Mouse (Mus musculus): Measurements from ENCODE around the gene Tmc1. TPM values are rescaled to one million over a fixed set of nuclear protein-coding genes. Genes with fewer than 3 reads are reported as not detected.

Tmc1 gene
- total RNA-seq, 2 experiments from 2014 or later: 0.23 to 0.62 TPM

DNA sequence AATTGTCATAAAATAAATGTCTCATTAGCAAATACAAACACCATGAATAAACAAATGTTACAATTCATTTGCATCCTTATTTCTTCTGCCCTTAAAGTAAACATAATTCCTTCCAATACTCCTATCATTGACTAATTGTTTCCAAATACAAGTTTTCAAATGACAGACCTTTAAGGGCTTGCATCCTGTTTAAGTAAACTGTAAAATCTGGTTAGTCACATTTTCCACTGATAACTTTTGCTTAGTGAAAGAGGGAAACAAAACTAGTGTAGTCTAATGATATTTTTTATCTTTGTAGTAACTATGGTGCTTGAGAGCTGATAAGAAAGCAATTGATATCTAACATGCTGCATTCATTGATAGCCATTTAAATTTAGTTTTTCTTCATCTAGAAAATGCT, 154.5 kb downstream of the Tmc1 start:
- no peak for DNase-seq (ENCODE audit: low spot score in 2 of 2)

DNA sequence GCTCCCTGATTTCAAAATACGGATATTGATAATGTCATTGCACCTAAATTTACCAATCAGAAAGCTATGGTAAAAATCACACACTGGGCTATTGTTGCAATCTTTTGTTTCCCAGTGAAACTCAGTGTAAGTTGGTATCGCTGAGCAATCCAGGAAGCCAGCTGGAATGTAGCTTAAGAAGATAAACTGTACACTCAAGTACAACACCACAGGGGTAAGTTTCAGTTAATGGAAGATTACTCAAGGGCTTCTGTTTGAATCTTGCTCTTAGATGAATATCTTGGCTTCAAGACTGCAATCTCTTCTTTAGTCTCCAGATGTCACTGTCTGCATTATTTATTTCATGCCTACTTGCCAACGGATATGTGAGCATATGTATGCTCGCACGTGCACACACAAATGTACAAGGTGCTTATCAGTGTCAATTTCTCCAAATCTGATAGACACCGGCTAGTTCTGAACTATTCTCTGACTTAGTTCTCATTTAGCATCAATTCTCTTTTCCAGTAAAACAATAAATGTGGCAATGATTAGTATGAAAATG, 156.4 kb downstream of the Tmc1 start:
- no peak for DNase-seq (ENCODE audit: low spot score in 2 of 2)

DNA sequence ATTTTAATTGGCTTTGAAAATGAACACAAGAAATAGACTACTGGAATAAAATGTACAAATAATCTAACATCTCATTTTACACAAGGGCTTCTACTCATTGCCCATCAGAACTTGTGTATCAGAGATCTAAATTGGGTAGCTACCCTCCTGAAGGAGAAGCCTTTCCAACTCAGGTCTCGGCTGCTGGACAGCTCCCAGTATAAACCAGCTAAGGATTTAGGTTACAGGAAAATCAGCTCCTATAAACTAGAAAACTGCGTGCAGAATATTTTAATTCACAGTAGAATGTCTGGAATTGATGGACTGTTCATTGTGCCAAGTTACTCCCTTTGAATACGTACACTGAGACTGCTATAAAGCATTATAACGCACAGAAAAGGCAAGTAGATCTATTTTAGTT, 158.0 kb downstream of the Tmc1 start:
- DNase-seq (ENCODE audit: low spot score in 2 of 2): no peak

DNA sequence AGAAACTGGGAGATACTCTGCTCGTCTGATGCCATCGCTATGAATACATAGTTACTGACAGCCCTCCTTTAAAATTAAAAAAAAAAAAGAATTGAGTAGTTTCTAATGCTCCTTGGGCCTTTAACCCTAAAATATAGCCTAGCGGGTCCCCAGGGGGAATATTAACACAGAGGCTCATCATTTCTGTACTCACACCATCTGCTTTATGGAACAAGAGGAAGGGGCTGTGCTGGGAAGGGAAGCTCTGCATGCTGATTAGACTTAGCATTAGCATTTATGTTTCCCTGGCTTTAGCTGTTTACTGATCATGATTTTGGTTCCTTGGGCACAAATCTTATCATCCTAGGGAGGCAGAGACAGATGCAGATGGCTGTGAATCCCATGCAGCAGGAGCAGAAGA, 159.0 kb downstream of the Tmc1 start:
- no peak for DNase-seq (ENCODE audit: low spot score in 2 of 2)

DNA sequence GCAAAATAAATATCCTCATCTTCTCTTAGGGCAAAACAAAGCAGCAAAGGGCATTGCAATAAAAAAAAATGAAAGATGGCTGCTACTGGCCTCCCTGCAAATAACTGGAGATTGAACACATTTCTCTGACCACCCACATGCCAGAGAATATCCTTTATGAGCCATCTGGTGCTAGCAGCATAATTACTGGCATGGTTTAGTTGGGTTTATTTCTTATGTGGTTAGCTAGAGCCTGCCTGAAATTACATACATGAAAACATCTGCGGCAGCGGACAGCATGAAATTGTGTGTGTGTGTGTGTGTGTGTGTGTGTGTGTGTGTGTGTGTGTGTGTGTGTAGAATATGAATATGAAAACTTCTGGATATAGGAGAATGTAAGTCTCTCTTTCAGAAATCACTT, 161.2 kb downstream of the Tmc1 start:
- no peak for DNase-seq (ENCODE audit: low spot score in 2 of 2)

DNA sequence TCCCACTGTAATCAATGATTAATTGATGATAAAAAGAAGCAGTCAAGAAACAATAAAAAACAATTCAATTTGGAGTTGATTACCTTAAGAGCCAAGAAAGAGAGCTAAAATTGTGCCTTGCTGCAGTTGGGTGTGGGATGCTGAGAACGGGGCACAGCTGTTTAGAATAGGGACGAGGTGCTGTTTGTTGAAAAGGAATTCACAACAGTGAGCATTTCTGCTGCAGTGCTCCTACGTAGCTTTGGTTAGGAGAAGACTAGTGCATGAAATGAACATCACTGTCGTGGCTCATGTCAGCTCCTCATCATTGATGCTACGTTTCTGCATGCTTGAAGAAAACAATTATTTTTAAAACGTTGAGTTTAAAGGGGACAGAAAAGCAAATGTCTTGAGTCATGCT, 166.7 kb downstream of the Tmc1 start:
- DNase-seq (ENCODE audit: low spot score in 2 of 2): no peak

DNA sequence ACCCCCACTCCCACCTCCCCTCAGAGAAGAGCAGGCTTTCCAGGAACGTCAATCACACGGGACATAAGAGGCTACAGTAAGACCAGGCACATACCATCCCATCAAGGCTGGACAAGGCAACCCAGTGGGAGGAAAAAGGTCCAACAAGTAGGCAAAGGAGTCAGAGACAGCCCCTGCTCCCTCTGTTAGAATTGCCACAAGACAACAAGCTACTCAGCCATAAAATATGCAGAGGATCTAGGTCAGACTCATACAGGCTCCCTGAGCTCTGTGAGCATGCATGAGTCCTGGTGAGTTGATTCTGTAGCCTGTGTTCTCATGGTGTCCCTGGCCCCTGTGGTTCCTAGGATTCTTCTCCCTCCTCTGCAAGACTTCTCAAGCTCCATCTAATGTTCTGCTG, 178.3 kb downstream of the Tmc1 start:
- no peak for DNase-seq (ENCODE audit: low spot score in 2 of 2)

DNA sequence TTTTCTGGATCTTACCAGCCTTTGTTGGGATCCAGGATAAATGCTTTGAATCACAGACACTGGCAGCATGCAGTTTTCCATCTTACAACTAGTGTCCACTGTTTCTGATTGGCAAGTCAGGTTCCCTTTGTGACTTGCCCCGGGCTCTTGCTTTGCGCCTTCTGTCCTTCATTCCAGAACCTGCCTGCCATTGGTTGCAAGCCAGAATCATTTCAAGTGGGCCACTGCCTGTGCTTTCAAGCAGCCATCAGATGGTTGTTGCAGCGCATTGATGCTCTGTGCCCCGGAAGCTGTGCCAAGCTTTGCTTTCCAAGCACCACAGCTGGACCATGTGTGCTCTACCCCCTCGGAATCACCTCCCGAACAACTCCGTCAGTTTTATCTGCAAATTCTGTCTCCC, 180.1 kb downstream of the Tmc1 start:
- no peak for DNase-seq (ENCODE audit: low spot score in 2 of 2)

DNA sequence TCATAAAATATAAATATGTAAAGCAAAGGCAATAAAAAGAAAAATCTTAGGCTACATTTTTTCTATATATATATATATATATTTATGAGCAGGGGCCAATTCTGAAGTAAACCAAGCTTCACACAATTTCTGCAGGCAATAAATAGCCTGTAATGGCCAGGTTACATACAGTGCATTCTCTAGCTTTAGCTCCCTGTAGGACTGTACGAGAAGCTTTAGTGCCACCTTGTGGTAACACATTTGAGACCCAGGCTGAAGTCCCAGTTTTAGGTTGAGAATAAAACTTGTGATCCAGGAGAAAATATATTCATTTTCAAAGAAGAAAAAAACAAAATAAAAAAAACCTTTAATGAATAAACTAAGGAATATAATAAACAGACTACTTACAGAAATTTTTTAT, 189.8 kb downstream of the Tmc1 start:
- DNase-seq (ENCODE audit: low spot score in 2 of 2): no peak

DNA sequence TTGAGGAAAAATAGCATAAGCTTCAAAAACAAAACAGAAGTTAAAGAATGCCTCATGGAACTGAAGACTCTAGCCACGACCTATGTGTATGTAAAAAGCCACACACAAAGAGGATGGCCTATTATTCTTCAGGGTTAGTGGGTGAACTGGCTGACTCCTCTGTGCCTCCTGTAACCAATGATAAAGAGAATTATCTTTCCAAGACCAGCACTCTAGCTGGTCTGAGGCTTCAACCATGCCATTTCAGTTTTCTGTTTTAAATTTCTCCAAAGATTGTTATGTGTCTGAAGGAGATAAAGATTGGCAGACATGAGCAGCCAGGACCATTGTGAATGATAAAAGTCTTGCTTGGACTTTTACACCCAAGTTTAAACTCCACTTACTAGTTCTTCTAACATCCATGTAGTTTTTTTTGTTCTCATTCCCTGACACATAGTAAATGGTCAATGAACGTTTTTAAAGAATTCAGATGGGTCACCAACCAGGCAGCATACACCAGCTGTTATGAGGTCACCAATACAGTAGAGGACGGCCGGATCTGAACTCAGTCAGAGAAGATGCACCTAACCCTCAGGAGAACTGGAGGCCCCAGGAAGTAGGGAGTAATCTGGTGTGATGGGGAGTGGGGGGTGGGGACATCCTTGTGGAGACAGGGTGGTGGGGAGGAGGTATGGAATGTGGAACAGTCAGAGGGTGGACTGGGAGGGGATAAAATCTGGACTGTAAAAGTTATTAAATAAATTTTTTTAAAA, 192.2 kb downstream of the Tmc1 start:
- DNase-seq (ENCODE audit: low spot score in 2 of 2): no peak

DNA sequence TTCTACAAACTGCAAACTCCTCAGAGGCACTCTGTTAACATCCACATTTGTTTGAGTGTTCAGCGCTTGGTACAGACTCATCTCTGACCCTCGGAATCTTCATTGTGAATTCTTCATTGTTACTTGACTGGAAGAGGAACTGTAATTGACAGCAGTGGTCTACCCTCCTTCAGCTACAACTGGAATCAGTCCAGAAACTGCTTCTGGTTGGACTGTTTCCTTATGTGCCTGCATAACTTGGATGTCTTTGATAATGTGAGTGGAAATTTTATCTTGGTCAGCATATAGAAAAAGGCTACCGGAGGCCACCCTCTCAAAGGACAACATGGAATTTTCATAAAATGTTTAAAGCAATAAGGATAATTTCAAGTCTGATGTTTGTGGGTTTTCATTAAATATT, 192.9 kb downstream of the Tmc1 start:
- DNase-seq (ENCODE audit: low spot score in 2 of 2): no peak

DNA sequence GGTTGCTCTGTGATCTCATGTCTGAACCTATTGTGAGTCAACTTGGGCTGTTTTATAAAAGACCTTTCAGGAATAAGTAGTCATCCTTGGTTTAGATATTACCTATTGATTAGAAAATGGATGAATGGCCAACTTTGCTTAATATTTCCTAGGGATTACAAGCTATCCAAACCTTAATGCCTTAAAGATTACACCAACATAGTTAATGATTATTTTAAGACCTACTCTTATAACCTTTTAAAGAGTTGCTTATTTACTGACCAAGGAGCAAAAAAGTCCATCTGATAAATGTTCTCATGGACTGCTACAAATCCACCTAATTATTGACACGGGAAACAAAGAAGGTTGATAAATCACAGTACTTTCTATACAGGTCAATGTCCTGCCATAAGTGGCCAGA, 209.4 kb downstream of the Tmc1 start:
- no peak for DNase-seq (ENCODE audit: low spot score in 2 of 2)

Other genes starting within 250 kb of the Tmc1 start
- 1 to 10 TPM; 2.4 to 4.6 TPM for gene Aldh1a7, start 226.6 kb downstream of the Tmc1 start, total RNA-seq (2021)

All from adrenal gland, postnatal 4 days (tissue).